Mouse (Mus musculus) cerebellum, postnatal 4 days (tissue): ENCODE measurements around the gene Hid1.

ENCODE experiments used
- DNase-seq, 2 experiments: peaks; one replicate each; pipeline ENCODE4 v3.0.0; 2022; ENCODE audit warnings: low spot score in 2 of 2, mixed read lengths in 1 of 2

The Hid1 gene

DNA sequence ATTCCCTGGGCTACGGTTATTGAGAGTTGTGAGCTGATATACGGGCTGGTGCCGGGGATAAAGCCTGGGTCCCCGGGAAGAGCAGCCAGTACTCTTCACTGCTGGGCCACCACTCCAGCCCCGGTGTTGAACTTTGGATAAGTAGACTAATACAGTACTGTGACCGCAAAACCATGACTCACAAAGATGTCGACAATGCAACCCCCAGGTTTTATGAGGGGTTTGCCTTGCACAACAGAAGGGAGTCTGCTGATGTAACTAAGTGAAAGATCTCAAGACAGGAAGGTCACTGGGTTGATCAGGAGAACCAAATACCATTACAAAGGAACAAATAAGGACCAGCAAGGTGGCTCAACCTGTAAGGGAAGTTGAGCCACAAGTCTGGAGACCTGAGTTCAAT is 9.2 kb upstream of the Hid1 start:
- no peak for DNase-seq

DNA sequence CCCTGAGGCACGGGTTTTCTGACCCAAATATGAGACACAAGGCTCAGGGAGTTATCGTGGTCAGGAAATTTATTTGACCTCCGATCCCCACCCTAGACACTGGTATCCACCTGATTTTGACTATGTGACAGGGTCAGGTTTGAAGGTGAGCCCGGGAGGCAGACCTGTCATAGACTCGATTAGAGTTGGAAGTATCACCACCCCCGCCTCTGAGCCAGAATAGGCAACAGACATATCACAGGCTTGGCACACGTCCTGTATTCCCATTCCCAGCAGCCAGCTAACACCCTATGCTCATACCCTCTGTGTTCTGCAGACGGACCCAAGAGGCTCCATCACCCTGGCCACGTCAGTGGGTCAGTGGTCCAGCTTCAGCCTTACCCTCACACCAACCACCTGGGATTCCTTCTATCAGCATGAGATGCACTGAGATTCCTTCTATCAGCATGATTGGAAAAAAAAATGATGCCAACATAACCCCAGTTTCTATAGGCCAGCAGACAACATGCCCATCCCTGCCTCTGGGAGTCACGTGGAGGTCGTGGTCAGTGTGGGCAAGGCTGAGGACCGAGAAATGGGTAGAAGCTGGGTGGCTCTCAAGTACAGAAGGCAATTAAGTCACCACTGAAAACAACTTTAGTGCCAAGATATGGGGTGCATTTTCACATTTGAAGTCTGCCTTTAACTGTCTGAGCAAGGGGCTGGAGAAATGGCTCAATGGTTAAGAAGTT is 7.3 kb upstream of the Hid1 start:
- no peak for DNase-seq

DNA sequence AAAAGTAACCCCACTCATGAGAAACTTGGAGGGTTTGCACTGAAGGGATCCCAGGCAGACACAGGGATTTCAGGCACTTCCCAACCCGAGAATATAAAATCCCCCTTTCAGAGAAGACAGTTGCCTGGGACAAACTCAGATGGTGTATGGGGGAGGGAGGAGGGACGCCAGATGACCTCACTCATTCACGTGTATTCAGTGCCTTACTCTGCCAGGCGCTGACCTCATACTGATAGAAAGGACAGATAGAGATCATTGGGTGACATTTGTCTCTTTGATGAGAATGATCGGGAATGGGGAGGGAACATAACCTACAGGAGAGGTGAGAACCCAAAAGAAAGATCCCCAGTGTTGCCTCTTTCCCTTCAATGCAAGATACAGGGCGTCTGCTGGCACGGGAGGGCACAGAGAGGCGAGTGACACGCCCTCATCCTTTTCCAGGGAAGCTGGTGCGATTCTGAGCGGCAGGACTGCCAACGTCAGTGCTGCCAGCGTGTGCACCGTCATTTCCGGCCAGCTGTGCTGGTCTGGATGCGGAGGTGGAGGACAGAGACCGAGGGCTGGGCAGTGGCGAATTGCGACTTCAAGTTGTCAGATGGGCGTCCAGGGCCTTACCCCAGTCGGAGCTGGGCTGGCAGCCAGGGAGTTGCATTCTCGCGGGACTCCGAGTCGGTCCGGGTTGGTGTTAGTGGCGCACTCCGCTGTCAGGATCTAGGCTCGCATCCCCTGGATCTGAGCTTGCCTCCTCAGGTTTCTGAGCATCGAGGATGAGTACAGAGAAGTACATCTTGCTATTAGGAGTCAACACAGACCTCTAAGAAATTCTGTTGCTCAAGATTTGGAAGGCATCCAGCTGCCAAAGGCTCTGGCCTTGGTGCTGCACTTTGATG is 6.5 kb upstream of the Hid1 start:
- peak; percentile 51 to 79 for DNase-seq

DNA sequence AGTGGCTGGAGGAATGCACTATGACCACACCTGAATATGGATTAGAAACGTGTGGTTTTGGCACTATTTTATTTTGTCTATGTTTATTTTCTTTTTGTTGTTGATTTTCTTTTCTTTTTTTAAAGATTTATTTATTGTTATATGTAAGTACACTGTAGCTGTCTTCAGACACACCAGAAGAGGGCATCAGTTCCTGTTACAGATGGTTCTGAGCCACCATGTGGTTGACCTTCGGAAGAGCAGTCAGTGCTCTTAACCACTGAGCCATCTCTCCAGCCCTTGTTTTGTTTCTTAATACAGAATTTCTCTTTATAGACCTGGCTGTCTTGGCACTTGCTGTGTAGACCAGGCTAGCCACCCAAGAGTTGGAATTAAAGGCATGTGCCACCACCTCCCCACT is 5.2 kb upstream of the Hid1 start:
- no peak for DNase-seq

DNA sequence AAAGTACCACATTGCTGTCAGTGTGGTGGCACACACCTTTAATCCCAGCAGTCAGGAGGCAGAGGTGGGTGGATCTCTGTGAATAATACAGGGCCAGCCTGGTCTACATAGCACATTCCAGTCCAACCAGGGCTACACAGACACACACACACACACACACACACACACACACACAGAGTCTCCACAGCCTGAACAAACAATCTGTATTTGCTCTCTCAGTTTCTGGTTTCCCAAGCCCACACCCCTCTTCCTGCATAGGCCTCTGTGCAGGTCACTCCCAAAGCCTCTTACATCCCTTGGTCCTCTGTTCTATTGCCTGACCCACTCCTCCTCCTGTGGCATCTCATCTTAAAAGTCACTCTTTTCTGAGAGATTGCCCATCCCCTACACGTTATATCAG is 4.5 kb upstream of the Hid1 start:
- no peak for DNase-seq

DNA sequence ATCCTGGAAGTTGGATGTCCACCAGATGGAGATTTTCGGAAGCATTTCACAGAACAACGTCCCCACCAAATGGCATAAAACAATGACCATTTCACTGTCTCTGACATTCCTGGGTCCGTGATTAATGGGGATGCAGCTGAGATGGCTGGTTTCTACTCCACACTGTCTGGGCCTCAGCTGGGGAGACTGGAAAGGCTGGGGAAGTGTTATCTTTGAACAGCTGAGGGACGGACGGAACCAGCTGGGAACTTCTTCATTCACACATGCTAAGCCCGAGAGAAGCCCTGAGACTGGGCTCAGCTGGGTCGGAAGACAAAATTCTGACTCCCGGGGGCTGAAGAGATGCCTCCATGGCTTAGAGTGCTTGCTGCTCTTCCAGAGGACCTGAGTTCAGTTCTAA is 3.8 kb upstream of the Hid1 start:
- DNase-seq: no peak

DNA sequence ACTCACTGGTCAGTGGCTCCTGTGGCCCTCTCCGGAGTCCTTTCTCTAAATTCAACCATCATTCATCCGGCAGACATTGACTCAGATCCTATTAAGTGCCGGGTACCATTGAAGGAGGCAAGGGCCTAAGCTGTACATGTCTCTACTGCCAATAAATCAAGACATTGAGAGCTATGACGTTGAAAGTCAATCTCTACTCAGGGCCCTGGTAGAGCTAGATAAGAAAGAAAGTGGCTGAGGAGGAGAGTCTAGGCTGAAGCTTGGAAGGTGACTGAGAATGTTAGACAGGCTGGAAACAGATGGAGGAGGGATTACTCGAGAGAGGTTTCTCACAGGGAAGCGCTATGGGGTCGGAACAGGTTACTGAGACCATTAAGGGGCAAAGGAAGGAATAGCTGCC is 2.8 kb upstream of the Hid1 start:
- DNase-seq: no peak

DNA sequence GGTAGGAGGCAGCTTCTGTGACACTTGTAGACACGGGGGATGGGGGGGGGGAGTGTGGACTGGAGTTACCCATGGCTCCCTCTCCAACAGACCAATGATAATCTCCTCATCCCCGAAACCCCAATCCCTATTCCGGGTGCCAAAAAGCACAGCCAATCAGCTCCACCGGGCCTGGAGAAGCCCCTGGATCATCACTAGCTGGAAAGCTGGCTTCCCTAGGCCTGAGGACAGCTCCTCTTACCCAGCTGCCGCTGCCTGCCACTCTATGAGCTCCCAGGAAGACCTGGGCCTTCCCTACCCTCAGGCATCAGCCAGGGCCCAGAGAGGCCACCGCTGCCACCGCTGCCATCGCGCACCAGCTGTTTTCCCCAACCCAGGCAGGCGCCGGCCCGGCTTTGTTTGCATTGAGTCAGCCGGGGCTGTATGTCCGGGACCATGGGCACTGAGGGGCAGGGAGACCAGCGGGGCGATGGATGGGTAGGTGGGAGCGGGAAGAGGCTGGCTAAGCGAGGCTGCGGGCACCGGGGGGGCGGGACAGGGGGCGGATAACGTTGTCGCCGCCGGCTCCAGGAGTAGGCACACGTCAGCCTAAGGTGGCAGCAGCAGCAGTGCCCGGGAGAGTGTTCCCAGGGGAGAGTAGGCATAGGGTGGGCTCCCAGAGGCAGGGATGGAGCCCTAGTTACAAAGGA is 706 bp downstream of the Hid1 start:
- DNase-seq: peak in 1 of 2 experiments; percentile 48

DNA sequence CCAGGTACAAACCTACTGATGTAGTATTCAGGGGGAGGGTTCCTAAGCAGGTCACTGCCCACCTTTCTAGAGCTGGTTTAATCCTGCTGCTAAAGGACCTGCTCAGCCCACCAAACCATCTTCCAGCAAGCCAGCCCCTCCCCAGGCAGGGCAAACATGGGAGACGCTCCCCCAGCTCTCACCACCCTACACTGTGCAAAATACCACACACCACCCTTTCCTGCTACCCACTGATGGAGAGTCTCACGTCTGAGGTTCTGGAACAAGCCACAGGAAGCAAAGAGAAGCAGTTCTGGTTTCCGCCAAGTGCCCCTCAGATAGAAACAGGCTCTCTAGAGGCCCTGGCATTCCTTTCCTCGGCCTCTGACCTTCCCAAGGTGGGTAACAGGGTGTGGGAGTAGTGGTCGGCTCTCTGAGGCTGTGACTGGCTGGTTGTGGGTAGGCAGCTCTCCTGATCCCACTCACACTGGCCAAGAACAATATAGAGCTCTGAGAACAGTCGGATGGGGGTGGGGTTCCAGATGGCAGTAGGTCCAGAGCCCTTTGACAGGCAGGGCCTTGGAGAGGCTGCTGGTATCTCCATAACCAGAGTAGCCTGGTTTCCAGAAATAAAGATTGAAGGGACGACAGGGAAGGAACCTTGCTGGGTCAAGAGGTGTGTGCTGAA is 1.4 kb downstream of the Hid1 start:
- no peak for DNase-seq

DNA sequence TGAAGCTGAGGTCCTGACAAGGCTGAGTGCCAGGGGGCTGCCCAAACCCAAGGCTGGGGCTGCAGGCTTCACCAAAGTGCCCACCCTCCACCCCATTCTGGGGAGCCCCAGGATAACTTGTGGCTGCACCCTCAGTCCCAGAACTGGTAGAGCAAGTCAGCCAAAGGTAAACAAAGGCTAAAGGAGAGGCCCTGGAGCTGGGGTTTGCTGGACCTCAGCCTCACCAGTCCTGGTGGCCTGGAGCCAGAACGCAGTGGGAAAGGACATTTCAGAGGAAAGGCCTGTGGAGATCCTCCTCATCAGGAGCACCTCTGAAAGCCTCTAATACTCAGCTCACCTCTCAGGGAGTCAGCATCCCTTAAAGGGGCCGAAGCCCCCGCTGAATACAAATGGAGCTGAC is 3.4 kb downstream of the Hid1 start:
- DNase-seq: no peak

DNA sequence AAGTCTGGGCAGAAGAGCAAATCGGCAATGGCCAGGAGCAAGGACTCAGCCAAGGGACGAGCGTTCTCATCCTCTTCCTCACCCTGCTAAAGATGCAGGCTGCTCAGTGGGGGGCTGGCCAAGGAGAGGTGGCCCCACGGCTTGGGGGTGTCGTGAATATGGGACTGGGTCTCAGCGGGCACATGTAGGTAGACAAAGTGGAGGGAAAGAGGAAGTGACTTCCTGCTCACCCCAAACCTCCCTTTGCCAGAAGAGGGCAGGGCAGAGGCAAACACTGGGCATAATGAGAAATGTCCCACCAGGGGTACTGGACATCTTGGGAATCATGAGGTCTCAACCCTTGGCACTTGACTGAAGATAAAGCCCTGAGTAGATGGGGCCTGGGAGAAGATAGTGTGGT is 7.8 kb downstream of the Hid1 start:
- no peak for DNase-seq

DNA sequence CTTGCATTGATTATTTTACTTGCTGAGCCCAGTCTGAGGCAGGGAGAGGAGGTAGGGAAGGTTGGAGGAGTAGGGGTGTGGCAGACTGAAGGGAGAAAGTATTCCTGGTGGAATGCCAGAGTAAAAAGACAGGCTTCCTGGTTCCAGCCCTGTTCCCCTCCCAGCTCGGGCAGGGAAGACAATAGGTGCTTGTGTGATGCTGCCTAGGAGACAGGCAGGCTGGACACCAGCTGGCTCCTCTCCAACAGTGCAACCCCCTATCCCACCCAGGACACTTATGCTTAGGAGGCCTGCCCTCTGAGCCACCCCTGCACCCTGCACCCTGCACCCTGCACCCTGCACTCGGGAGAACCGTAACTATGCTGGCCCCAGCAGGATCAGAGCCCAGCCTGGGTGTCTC is 8.3 kb downstream of the Hid1 start:
- no peak for DNase-seq

DNA sequence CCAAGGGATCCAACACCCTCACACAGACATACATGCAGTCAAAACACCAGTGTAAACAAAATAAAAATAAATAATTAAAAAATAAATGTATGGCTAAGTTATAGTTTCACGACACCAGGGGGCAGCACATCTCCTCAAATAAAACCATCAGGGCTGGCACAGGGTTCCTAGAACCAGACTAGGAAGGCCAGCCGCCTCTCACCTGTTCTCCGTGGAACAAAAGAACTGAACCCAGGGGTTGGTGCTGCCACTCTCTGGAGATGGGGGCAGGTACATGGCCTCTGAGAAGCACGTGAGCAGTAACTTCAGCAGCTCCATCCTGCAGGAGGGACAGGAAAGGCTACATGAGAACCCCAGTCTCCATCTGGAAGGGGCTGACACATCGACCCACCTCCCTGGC is 9.1 kb downstream of the Hid1 start:
- peak in 1 of 2 experiments; percentile 69 for DNase-seq

DNA sequence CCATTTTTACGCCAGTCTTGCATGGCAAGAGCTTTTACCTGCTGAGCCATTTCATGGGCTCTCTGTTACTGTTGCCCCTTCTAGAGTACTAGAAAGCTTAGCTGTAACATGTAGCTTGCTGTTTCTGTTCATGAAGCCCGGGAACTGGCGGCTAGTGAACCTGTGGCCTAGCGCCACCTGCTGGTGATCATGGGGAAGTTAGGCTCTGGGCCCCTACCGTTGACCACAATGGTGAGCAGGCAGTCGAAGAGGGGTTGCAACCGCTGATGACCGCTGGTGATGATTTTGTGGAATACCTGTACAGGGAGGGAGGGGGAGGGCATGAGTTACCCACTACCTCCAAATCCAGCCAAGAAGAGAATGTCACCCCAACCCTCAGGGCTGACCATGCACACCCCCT is 13.4 kb downstream of the Hid1 start:
- DNase-seq: peak; percentile 70 to 81

DNA sequence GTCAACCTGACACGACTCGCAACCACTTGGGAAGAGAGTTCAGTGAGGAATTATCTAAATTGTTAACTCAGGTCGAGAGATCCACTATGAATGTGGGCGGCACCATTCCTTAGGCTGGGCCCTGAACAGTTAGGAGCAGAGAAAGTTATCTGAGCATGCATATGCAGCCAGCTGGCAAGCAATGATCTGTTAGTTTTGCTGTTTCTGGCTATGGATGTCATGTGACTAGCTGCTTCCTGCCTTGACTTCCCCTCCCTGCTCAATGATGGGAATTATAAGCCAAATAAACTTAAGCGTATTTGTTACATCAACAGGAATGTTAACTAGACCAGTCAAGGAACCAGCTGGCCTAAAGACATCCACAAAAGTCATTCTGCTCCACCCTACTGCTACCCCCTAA is 14.2 kb downstream of the Hid1 start:
- no peak for DNase-seq

DNA sequence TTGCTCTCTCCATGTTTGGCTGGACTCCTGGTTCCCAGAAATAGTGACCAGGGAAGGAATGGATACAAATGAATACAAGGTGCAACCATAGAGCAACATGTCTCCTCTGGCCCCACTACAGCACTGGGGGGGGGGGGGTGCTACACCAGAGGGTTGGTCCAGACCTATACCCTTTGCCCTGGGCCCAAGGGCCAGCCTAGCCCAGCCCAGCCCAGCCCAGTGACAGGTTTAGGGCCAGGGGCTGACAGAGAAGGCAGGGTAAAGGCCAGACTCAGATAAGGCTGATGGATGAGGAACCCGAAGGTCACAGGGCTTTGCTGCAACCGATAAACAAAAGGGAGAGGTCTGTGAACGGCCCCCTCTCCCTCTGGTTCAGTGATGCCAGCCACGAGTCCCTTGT is 17.6 kb downstream of the Hid1 start:
- no peak for DNase-seq

DNA sequence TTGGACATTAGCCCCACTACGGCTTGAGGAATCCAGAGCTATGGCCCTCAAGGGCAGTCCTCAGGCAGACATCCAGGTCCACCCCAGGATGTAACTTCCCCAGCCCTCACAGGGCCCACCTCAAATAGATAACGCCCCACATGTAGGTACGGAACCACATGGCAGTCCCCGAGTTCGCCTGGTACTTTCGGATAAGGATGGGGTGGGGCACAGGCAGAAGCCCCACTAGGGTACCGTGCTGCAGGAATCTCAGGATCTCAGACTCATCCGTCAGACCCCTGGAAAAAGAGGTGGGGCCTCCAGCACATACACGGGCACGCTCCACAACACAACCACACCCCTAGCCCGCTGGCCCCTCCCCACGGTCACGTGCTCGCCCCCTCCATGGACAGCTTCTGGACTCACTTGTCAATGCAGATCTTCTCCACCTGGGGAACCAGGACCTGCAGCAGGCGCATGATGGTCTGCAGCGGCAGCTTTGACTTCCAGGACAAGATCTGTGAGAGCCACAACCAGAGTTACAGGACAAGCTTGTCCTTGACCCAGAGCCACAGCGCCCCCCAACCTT is 18.8 kb downstream of the Hid1 start:
- DNase-seq: no peak

DNA sequence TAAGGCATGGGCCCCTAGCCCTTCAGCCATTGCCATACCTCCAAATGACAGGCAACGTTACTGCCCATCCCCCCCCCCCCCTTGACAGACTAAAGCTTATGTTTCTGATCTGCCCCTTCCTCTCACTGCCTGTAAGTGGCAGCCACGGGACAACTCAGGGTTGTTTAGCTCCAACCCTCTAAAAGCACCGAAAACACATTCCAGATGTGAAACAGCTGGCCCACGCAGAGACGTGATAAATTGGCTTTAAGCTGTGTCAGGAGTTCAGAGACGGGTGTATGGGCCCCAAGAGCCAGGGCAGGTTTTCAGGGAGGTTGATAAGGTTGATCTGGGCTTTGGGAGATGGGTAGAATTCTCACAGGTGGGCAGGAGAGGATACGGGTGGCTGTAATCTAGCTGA is 22.0 kb downstream of the Hid1 start:
- DNase-seq: no peak

DNA sequence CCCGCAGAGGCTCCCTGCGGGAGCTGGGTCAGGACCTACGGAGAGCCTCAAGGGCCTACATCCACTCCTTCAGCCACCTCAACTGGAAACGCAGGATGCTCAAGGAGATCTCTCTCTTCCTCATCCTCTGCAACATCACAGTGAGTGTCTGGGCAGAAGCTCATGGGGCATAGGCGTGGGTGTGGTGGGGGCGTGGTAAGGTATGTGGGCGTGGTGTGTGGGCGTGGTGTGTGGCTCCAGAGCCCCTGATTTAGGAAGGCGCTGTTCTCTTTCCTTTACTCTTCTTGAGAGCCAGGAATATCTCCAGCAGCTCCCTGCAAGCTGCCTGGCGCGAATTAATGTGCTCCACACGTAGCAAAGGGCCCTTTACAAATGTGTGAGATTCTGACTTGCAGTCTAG is 22.6 kb downstream of the Hid1 start:
- DNase-seq: no peak

DNA sequence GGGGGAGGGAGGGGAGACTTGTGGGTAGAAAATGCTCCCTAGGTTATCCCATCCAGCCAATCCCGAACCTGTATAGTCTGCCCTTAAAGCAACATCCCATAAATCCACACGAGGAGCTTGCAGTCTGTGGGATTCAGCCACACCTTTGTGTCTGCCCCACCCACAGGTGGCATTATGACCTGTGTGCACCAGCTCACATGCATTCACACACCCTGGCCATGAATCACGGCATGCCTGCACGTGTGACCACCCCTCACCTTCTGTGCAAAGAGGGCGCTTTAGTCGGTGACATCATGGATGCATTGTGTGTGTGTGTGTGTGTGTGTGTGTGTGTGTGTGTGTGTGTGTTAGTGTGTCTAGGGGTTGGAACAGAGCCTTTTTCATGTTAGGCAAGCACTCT is 25.7 kb downstream of the Hid1 start:
- DNase-seq: no peak

DNA sequence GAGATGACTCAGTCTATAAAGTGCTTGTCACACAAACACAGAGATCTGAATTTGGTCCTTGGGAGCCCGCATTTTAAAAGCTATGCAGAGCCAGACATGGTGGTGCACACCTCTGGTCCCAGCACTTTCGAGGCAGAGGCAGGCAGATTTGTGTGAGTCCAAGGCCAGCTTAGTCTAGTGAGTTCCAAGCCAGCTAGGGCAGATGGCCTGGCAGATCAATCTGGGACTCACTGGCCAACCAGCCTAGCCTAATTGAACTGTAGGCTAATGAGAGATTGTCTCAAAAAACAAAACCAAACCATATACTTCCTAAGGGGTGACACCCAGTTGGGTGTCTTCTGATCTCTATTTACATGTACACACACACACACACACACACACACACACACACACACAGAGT is 26.3 kb downstream of the Hid1 start:
- no peak for DNase-seq

DNA sequence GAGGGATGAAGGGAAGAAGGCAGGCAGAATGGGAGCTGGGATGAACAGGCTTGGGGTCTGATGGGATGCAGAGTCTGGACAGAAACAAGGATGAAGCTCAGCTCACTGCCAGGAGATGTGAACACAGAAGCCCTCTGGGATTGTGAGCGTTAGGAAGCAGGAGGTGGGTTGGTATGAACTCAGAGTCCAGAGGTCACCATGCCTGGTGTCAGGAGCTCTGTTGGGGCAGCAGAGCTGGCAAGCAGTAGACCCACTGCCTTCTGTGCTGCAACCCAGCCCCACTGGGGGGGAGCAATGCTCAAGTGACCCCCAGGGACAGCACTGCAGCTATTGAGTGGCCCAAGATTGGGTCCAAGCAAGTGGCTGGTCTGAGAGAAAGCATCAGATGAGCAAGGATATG is 29.7 kb downstream of the Hid1 start:
- DNase-seq: no peak
